Mouse (Mus musculus): ENCODE measurements at regions not wholly inside any gene's neighbourhood (a gene's known extent, or its start where the extent isn't known, plus 50 kb on each side); places are given as distances from the start of the nearest gene placed in this dataset.

- TF ChIP-seq CTCF (IDR thresholded peaks at IDR 0.05) (no peak), EP300 (IDR thresholded peaks at IDR 0.05) (no peak)
These were observed 413.3 kb downstream of the Phf3 start for GRCm38 (mm10) chr1:30460295-30460958.
